Mouse (Mus musculus): ENCODE measurements at regions not wholly inside any gene's neighbourhood (a gene's known extent, or its start where the extent isn't known, plus 50 kb on each side); places are given as distances from the start of the nearest gene placed in this dataset.

DNA sequence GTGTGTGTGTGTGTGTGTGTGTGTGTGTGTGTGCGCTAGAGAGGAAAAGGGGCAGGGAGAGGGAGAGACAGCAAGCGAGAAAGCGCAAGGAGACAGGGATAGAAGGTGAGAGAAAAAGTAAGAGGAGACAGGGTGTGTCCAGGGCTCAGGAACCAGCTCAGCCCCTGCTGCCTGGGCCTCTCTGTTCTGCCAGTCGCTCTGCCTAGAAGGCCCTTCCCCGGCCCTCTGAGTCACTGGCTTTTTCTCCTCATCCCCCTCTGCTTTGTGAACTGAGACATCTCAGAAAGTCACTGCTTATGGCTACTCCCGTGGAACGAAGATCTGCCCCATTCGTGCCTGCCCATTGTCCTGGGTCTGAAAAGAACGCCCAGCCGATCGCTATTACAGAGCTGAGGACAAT lies 112.2 kb downstream of the Gm826 start:
- H3K4me1 ChIP-seq (ENCODE audit: insufficient read depth): no peaks in the 10 kb centered on the region
- H3K9me3 ChIP-seq (ENCODE audit: low read depth, low read length): no peaks in the 10 kb centered on the region
- no peak overlapping the region for H3K4me2 ChIP-seq
- no peak overlapping the region for H3K9ac ChIP-seq
- 76% methylated on average over 10 of the region's 11 CpGs for WGBS
- DNase-seq (no peak), ATAC-seq (ENCODE audit: insufficient read depth) (no peak)
- TF ChIP-seq CTCF (IDR thresholded peaks at IDR 0.05; ENCODE audit: low read depth): no peak
- no peaks in the 10 kb centered on the region for H3K27me3 ChIP-seq (ENCODE audit: insufficient read depth, low read length)
- H3K4me3 ChIP-seq (ENCODE audit: low read depth, low read length): no peak overlapping the region
- no peak overlapping the region for H3K27ac ChIP-seq (ENCODE audit: low read depth)
- H3K36me3 ChIP-seq (ENCODE audit: insufficient read depth): no peaks in the 10 kb centered on the region

DNA sequence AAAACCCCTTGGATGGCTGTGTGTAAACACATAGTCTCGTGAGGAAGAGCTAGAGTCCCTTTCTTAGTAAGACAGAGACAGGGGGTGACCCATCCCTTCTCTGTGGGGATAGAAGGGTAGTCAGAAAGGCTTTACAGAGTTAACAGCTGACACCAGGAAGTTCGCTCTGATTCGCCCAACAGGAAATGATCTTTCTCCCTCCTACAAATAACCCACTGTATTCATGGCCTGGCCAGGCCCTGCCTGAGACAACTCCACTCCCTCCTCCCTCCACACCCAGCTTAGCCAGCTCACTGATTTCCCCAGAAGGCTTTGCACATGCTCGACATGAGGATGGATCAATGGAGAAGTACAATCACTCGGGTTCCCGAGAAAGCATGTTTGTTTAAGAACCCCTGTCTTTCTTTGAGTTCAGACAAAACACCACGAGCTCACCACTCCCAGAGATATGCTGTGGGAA lies 113.4 kb downstream of the Gm826 start:
- Histone ChIP-seq H3K4me1 (ENCODE audit: insufficient read depth) (no peaks in the 10 kb centered on the region), H3K27ac (ENCODE audit: low read depth) (no peak overlapping the region), H3K9me3 (ENCODE audit: low read depth, low read length) (no peaks in the 10 kb centered on the region), H3K9ac (no peak overlapping the region), H3K4me3 (ENCODE audit: low read depth, low read length) (no peak overlapping the region), H3K27me3 (ENCODE audit: insufficient read depth, low read length) (no peaks in the 10 kb centered on the region), H3K4me2 (no peak overlapping the region), H3K36me3 (ENCODE audit: insufficient read depth) (no peaks in the 10 kb centered on the region)
- DNase-seq (peak; percentile 15), ATAC-seq (ENCODE audit: insufficient read depth) (no peak)
- TF ChIP-seq CTCF (IDR thresholded peaks at IDR 0.05; ENCODE audit: low read depth): no peak
- WGBS: 15% methylated on average over 7 of the region's 7 CpGs

DNA sequence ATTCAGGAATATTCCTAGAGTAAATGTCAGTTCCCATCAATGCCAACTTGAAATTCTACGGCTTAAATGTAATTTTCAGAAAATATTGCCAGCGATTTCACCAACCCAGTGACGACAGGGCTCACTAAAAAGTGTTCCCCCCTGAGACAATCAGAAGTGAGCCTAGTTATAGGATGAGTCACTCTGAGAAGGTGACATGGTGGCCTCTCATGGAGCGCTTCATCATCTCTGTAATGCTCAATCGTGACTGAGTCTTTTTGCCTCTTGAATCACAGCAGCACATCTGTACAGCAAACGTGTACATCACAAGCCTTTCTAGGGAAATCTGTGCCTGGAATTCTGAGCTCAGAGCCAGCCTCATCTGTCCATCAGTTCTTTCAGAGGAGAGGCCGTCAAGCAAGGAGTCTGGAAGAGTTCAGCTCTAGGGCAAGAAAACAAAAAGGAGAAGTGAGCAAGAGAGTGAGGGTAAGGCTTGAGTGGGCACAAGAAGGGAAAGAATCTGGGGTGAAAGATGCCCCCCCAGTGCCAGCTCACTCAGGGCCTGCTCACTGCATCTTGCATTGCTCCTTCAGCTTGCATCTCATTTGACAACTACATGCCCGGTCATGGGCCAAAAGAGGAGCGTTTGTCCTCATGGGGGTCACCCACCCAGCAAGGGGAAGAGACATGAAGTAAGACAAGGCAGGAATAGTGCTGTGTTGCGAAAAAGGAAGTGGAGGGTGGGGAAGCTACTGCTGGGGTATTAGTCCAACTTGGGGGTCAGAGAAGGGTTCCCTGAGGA lies 119.7 kb downstream of the Gm826 start:
- Histone ChIP-seq H3K27ac (ENCODE audit: low read depth) (no peak overlapping the region), H3K9ac (no peak overlapping the region), H3K4me2 (no peak overlapping the region), H3K36me3 (ENCODE audit: insufficient read depth) (no peaks in the 10 kb centered on the region), H3K9me3 (ENCODE audit: low read depth, low read length) (no peaks in the 10 kb centered on the region), H3K4me3 (ENCODE audit: low read depth, low read length) (no peak overlapping the region), H3K27me3 (ENCODE audit: insufficient read depth, low read length) (no peaks in the 10 kb centered on the region), H3K4me1 (ENCODE audit: insufficient read depth) (no peaks in the 10 kb centered on the region)
- ATAC-seq (ENCODE audit: insufficient read depth) (no peak), DNase-seq (no peak)
- no peak for TF ChIP-seq CTCF (IDR thresholded peaks at IDR 0.05; ENCODE audit: low read depth)
- WGBS: 75% methylated on average over 10 of the region's 10 CpGs

- 61% methylated on average over 3 of the region's 3 CpGs for WGBS
- H3K27me3 ChIP-seq (ENCODE audit: insufficient read depth, low read length): no peaks in the 10 kb centered on the region
- no peaks in the 10 kb centered on the region for H3K36me3 ChIP-seq (ENCODE audit: insufficient read depth)
- no peak for ATAC-seq (ENCODE audit: insufficient read depth)
- TF ChIP-seq CTCF (IDR thresholded peaks at IDR 0.05; ENCODE audit: low read depth): no peak
- DNase-seq: no peak
- no peak overlapping the region for H3K27ac ChIP-seq (ENCODE audit: low read depth)
- no peaks in the 10 kb centered on the region for H3K9me3 ChIP-seq (ENCODE audit: low read depth, low read length)
- H3K4me3 ChIP-seq (ENCODE audit: low read depth, low read length): no peak overlapping the region
- H3K4me2 ChIP-seq: no peak overlapping the region
- no peaks in the 10 kb centered on the region for H3K4me1 ChIP-seq (ENCODE audit: insufficient read depth)
- no peak overlapping the region for H3K9ac ChIP-seq
These were observed 123.5 kb downstream of the Gm826 start for GRCm38 (mm10) chr2:160210507-160210906.

- WGBS: 70% methylated on average over 12 of the region's 12 CpGs
- Histone ChIP-seq H3K27ac (ENCODE audit: low read depth) (no peak overlapping the region), H3K9ac (no peak overlapping the region), H3K27me3 (ENCODE audit: insufficient read depth, low read length) (no peaks in the 10 kb centered on the region), H3K4me2 (no peak overlapping the region), H3K9me3 (ENCODE audit: low read depth, low read length) (no peaks in the 10 kb centered on the region), H3K4me3 (ENCODE audit: low read depth, low read length) (no peak overlapping the region), H3K36me3 (ENCODE audit: insufficient read depth) (no peaks in the 10 kb centered on the region), H3K4me1 (ENCODE audit: insufficient read depth) (no peaks in the 10 kb centered on the region)
- ATAC-seq (ENCODE audit: insufficient read depth): no peak
- TF ChIP-seq CTCF (IDR thresholded peaks at IDR 0.05; ENCODE audit: low read depth): no peak
- no peak for DNase-seq
These were observed 124.2 kb downstream of the Gm826 start for GRCm38 (mm10) chr2:160209589-160210264.

DNA sequence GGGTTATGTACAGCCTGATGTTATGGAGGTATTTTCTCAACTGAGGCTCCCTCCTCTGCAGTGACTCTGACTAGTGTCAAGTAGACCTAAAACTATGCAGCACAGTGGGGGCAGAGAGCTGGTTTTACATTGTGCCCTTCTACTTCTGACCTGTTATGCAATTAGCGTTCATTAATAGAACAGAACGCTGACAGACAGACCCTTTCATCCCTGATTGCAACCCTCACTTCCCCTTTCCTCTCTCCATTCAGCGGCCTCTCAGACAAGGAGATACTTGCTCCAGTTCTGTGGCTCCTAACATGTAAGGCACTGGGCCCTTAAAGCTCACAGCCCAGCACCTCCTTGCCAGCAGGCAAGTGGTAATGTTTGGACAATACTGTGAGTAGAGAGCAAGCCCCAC lies 125.7 kb downstream of the Gm826 start:
- Histone ChIP-seq H3K4me2 (no peak overlapping the region), H3K27me3 (ENCODE audit: insufficient read depth, low read length) (no peaks in the 10 kb centered on the region), H3K27ac (ENCODE audit: low read depth) (no peak overlapping the region), H3K9ac (no peak overlapping the region), H3K36me3 (ENCODE audit: insufficient read depth) (no peaks in the 10 kb centered on the region), H3K9me3 (ENCODE audit: low read depth, low read length) (no peaks in the 10 kb centered on the region), H3K4me3 (ENCODE audit: low read depth, low read length) (no peak overlapping the region), H3K4me1 (ENCODE audit: insufficient read depth) (no peaks in the 10 kb centered on the region)
- no peak for TF ChIP-seq CTCF (IDR thresholded peaks at IDR 0.05; ENCODE audit: low read depth)
- 52% methylated on average over 3 of the region's 3 CpGs for WGBS
- DNase-seq (peak; percentile 7), ATAC-seq (ENCODE audit: insufficient read depth) (no peak)

GRCm38 (mm10) chr2:160207226-160207625 lies 126.7 kb downstream of the Gm826 start:
- no peak for ATAC-seq (ENCODE audit: insufficient read depth)

More at GRCm38 (mm10) chr2:160207226-160207625, 126.7 kb downstream of the Gm826 start:
- DNase-seq: no peak
- no peak for TF ChIP-seq CTCF (IDR thresholded peaks at IDR 0.05; ENCODE audit: low read depth)
- Histone ChIP-seq H3K27ac (ENCODE audit: low read depth) (no peak overlapping the region), H3K27me3 (ENCODE audit: insufficient read depth, low read length) (no peaks in the 10 kb centered on the region), H3K4me2 (no peak overlapping the region), H3K9ac (no peak overlapping the region), H3K9me3 (ENCODE audit: low read depth, low read length) (no peaks in the 10 kb centered on the region), H3K4me3 (ENCODE audit: low read depth, low read length) (no peak overlapping the region), H3K36me3 (ENCODE audit: insufficient read depth) (no peaks in the 10 kb centered on the region), H3K4me1 (ENCODE audit: insufficient read depth) (no peaks in the 10 kb centered on the region)
- WGBS: 69% methylated on average over 4 of the region's 4 CpGs

Data from lung, embryonic 14.5 days (tissue).